Mouse (Mus musculus) lung, postnatal 0 days (tissue): ENCODE data around the gene Ggct.

ENCODE experiments used
- CTCF ChIP-seq: IDR thresholded peaks from 2 replicates; pipeline ENCODE4 v1.5.1; 2016; ENCODE audit warnings: antibody characterized with exemption, mild to moderate bottlenecking
- EP300 ChIP-seq: IDR thresholded peaks from 2 replicates; pipeline ENCODE4 v1.6.1; 2016; ENCODE audit warnings: antibody characterized with exemption, mild to moderate bottlenecking, control low read depth

DNA sequence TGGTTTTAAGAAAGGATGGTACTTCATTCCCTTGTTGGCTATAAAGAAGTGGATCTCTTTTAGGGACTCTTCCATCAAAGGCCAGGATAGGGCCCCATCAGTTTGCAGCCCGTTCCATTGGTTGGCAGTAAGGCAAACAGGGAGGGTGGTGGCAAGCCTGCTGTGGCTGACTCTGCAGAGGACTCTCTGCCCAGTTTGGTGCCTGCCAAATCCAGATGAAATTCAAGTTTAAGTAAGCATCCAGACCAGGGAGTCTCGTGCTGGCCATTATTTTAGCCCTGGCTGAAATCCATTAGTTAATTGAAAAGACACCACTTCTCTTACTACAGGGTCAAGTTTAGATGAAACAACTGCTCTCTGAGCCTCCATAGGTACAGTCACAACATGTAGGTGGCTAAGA lies 22.9 kb downstream of the Ggct start:
- TF ChIP-seq CTCF (no peak), EP300 (no peak)
